Mouse (Mus musculus): ENCODE measurements around the gene Dapk3. TPM values are rescaled to one million over a fixed set of nuclear protein-coding genes. Genes with fewer than 3 reads are reported as not detected.
A peak's percentile ranks its signal among the peaks of the same experiment; 100 is the strongest.

Dapk3 gene
- total RNA-seq, 2 experiments from 2014 or later = 73.6 to 78.4 TPM

GRCm38 (mm10) chr10:81230438-81231332 is 47.9 kb downstream of the Dapk3 start, which contains the start of gene Atcay:
Atcay (minus strand) TSS chr10:81230833.
- H3K4me3 ChIP-seq = peak within 1 kb of the TSS; percentile 72
- DNase-seq (ENCODE audit: low spot score in 2 of 2) = peak; percentile 83 to 88
- H3K27ac ChIP-seq = peak within 1 kb of the TSS; percentile 93
- peak; percentile 77 for TF ChIP-seq CTCF (conservative IDR thresholded peaks at IDR 0.05)

- no peak for TF ChIP-seq CTCF (conservative IDR thresholded peaks at IDR 0.05)
- Histone ChIP-seq H3K4me3 (peak overlapping the region; percentile 72), H3K27ac (peak overlapping the region; percentile 93; the same call in 1 of the 2 replicates)
- DNase-seq (ENCODE audit: low spot score in 2 of 2) = no peak
These were observed 48.6 kb downstream of the Dapk3 start for GRCm38 (mm10) chr10:81231436-81231835.

- TF ChIP-seq CTCF (conservative IDR thresholded peaks at IDR 0.05) = no peak
These were observed 49.9 kb downstream of the Dapk3 start, which contains the start of gene Zfr2 for GRCm38 (mm10) chr10:81232580-81233225. Zfr2 (plus strand) TSS chr10:81233155.

GRCm38 (mm10) chr10:81233226-81233585 is 50.4 kb downstream of the Dapk3 start:
- peak overlapping the region; percentile 91 for H3K27ac ChIP-seq
- H3K4me3 ChIP-seq = peak overlapping the region; percentile 68
- DNase-seq (ENCODE audit: low spot score in 2 of 2) = no peak
- no peak for TF ChIP-seq CTCF (conservative IDR thresholded peaks at IDR 0.05)

More at GRCm38 (mm10) chr10:81232580-81233225, 49.9 kb downstream of the Dapk3 start, which contains the start of gene Zfr2:
- DNase-seq (ENCODE audit: low spot score in 2 of 2) = peak; percentile 95
- Histone ChIP-seq H3K27ac (peak within 1 kb of the TSS; percentile 91), H3K4me3 (peak within 1 kb of the TSS; percentile 68)

GRCm38 (mm10) chr10:81234206-81234605 is 51.4 kb downstream of the Dapk3 start:
- no peak overlapping the region for H3K4me3 ChIP-seq

GRCm38 (mm10) chr10:81236471-81237268 is 53.9 kb downstream of the Dapk3 start:
- Histone ChIP-seq H3K4me3 (no peak overlapping the region), H3K27ac (no peak overlapping the region)
- TF ChIP-seq CTCF (conservative IDR thresholded peaks at IDR 0.05) = no peak
- no peak for DNase-seq (ENCODE audit: low spot score in 2 of 2)

More at GRCm38 (mm10) chr10:81234206-81234605, 51.4 kb downstream of the Dapk3 start:
- DNase-seq (ENCODE audit: low spot score in 2 of 2) = no peak
- no peak for TF ChIP-seq CTCF (conservative IDR thresholded peaks at IDR 0.05)
- no peak overlapping the region for H3K27ac ChIP-seq

- Histone ChIP-seq H3K27ac (no peak overlapping the region), H3K4me3 (no peak overlapping the region)
- DNase-seq (ENCODE audit: low spot score in 2 of 2) = no peak
- TF ChIP-seq CTCF (conservative IDR thresholded peaks at IDR 0.05) = no peak
These were observed 55.8 kb downstream of the Dapk3 start for GRCm38 (mm10) chr10:81238618-81239017.

- DNase-seq (ENCODE audit: low spot score in 2 of 2) = peak; percentile 66 to 78
- Histone ChIP-seq H3K4me3 (no peak overlapping the region), H3K27ac (no peak overlapping the region)
- TF ChIP-seq CTCF (conservative IDR thresholded peaks at IDR 0.05) = peak; percentile 86
These were observed 58.1 kb downstream of the Dapk3 start for GRCm38 (mm10) chr10:81240876-81241275.

GRCm38 (mm10) chr10:81242021-81242420 is 59.2 kb downstream of the Dapk3 start:
- no peak for TF ChIP-seq CTCF (conservative IDR thresholded peaks at IDR 0.05)
- H3K27ac ChIP-seq = no peak overlapping the region
- no peak overlapping the region for H3K4me3 ChIP-seq
- no peak for DNase-seq (ENCODE audit: low spot score in 2 of 2)

Other genes starting within 250 kb of the Dapk3 start
- gene Gng7, start 168.1 kb upstream of the Dapk3 start, total RNA-seq (2021) = 100 to 1,000 TPM; 161 to 176 TPM
- gene Diras1, start 157.3 kb upstream of the Dapk3 start, total RNA-seq (2021) = 100 to 1,000 TPM in 1 of 2 experiments, 10 to 100 TPM in 1; 95.2 to 100 TPM
- gene Slc39a3, start 145.6 kb upstream of the Dapk3 start, total RNA-seq (2021) = 10 to 100 TPM; 60.8 to 66.1 TPM
- gene Sgta, start 122.8 kb upstream of the Dapk3 start, total RNA-seq (2021) = 100 to 1,000 TPM; 176 TPM
- 10 to 100 TPM; 52.0 to 52.6 TPM for gene Thop1, start 113.0 kb upstream of the Dapk3 start, total RNA-seq (2021)
- under 1 TPM; 0.20 to 0.66 TPM for gene Creb3l3, start 84.1 kb upstream of the Dapk3 start, total RNA-seq (2021)
- 100 to 1,000 TPM; 132 to 139 TPM for gene Map2k2, start 77.1 kb upstream of the Dapk3 start, total RNA-seq (2021)
- 100 to 1,000 TPM; 103 to 109 TPM for gene Zbtb7a, start 47.8 kb upstream of the Dapk3 start, total RNA-seq (2021)
- gene Pias4, start 15.1 kb upstream of the Dapk3 start, total RNA-seq (2021) = 10 to 100 TPM; 29.4 to 29.5 TPM
- 100 to 1,000 TPM; 907 to 909 TPM for gene Eef2, start 6.4 kb upstream of the Dapk3 start, total RNA-seq (2021)
- not detected for gene 4930442H23Rik, start 844 bp downstream of the Dapk3 start, total RNA-seq (2021)
- under 1 TPM; 0.32 to 0.33 TPM for gene Nmrk2, start 19.0 kb downstream of the Dapk3 start, total RNA-seq (2021)
- 100 to 1,000 TPM; 144 to 150 TPM for gene Atcay, start 47.8 kb downstream of the Dapk3 start, total RNA-seq (2021)
- gene Zfr2, start 50.1 kb downstream of the Dapk3 start, total RNA-seq (2021) = 10 to 100 TPM; 66.2 to 70.2 TPM
- 100 to 1,000 TPM; 260 to 267 TPM for gene Matk, start 69.9 kb downstream of the Dapk3 start, total RNA-seq (2021)
- 10 to 100 TPM; 37.4 to 42.0 TPM for gene Mrpl54, start 83.9 kb downstream of the Dapk3 start, total RNA-seq (2021)
- gene Apba3, start 84.0 kb downstream of the Dapk3 start, total RNA-seq (2021) = 10 to 100 TPM; 32.6 to 37.3 TPM
- gene Tjp3, start 108.6 kb downstream of the Dapk3 start, total RNA-seq (2021) = under 1 TPM; 0.54 to 0.91 TPM
- 100 to 1,000 TPM; 308 to 314 TPM for gene Pip5k1c, start 110.0 kb downstream of the Dapk3 start, total RNA-seq (2021)
- 10 to 100 TPM; 27.6 to 30.7 TPM for gene Cactin, start 138.1 kb downstream of the Dapk3 start, total RNA-seq (2021)
- gene Tbxa2r, start 145.7 kb downstream of the Dapk3 start, total RNA-seq (2021) = 1 to 10 TPM; 1.3 to 1.4 TPM
- gene Gipc3, start 160.3 kb downstream of the Dapk3 start, total RNA-seq (2021) = 1 to 10 TPM; 1.7 to 1.8 TPM
- 10 to 100 TPM; 27.5 to 30.8 TPM for gene Hmg20b, start 167.5 kb downstream of the Dapk3 start, total RNA-seq (2021)
- gene Mfsd12, start 174.5 kb downstream of the Dapk3 start, total RNA-seq (2021) = 10 to 100 TPM; 42.8 to 45.9 TPM
- 1 to 10 TPM; 1.6 to 2.4 TPM for gene 4930404N11Rik, start 182.8 kb downstream of the Dapk3 start, total RNA-seq (2021)
- gene Fzr1, start 195.5 kb downstream of the Dapk3 start, total RNA-seq (2021) = 10 to 100 TPM; 70.1 to 72.0 TPM
- gene Dohh, start 201.4 kb downstream of the Dapk3 start, total RNA-seq (2021) = 10 to 100 TPM; 75.9 to 79.7 TPM
- gene Gm48551, start 201.5 kb downstream of the Dapk3 start, total RNA-seq (2021) = 1 to 10 TPM; 4.4 to 6.1 TPM
- gene Gm48552, start 206.0 kb downstream of the Dapk3 start, total RNA-seq (2021) = 1 to 10 TPM; 5.5 to 8.1 TPM
- gene Smim24, start 210.0 kb downstream of the Dapk3 start, total RNA-seq (2021) = 1 to 10 TPM; 1.9 to 2.1 TPM

Measured in layer of hippocampus, adult 2 months (tissue).